Mouse (Mus musculus): Measurements from ENCODE around the gene Cyb561. TPM values are rescaled to one million over a fixed set of nuclear protein-coding genes. Genes with fewer than 3 reads are reported as not detected.

The Cyb561 gene
- polyA plus RNA-seq, 1 experiment: 60.8 TPM

GRCm38 (mm10) chr11:105953402-105953801, 266 bp upstream of the Cyb561 start:
- no peak for DNase-seq (ENCODE audit: extremely low spot score in 1 of 2, low spot score in 1 of 2)

- no peak for DNase-seq (ENCODE audit: extremely low spot score in 1 of 2, low spot score in 1 of 2)
Measured at GRCm38 (mm10) chr11:105952111-105952510, 1.0 kb downstream of the Cyb561 start.

DNA sequence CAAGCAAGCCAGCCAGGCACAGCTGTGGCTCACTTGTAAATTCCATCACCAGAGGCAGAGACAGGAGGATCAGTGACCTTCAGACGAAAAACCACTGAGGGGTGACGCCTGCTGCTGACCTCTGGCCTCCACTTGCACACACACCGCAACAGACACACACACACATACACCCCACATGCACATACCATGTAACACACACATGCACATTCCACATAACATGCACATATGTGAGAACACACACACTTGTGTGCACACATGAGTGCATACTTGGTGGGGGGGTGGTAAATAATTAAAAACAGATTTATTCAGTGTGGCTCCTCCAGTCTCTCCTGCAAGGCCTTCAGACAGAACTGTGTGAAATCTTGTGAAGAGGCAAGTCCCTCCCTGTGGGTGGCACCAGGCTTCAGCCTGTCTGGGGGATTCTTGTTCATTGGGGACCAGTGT, 1.5 kb downstream of the Cyb561 start:
- no peak for DNase-seq (ENCODE audit: extremely low spot score in 1 of 2, low spot score in 1 of 2)

GRCm38 (mm10) chr11:105950519-105950918, 2.6 kb downstream of the Cyb561 start:
- DNase-seq (ENCODE audit: extremely low spot score in 1 of 2, low spot score in 1 of 2): no peak

DNA sequence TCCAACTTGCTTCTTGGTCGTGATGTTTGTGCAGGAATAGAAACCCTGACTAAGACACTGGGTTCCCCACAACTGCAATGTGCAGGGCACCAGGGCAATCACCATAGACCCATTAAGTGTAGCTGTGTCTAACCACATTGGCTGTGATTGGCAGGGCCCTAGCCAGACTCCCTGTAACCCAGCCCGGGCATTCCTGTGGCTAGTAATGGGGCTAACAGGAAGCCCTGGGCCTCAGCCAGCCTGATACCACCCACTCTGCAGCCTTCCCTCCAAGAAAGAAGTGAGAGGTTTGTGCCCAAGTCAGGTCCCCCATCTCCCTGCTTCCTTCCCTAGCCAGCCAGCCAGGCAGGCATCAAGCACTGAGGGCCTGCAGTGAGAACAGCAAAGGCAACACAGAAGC, 4.9 kb downstream of the Cyb561 start:
- no peak for DNase-seq (ENCODE audit: extremely low spot score in 1 of 2, low spot score in 1 of 2)

DNA sequence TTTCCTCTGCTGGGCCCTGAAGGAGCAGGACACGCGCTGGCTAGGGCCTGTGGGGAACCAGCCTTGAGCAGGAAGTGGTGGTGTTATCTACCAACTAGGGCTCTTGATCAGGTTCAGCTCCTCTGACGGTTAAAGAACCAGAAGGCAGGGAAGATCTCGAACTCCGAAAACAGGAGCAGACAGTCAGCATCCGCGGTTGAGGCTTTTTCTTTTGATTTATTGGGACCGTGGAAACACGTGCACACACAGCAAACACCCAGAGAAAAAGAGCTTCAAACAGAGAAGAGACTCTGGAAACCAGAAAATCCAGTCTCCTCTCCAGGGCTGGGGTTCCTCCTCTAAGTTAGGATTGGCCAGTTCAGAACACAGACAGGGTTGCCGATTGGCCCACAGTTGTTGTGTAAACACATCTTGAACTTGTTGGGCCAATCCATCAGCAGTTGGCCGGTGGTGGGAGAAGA, 6.4 kb downstream of the Cyb561 start:
- DNase-seq (ENCODE audit: extremely low spot score in 1 of 2, low spot score in 1 of 2): no peak

GRCm38 (mm10) chr11:105944770-105945672, 8.1 kb downstream of the Cyb561 start:
- no peak for DNase-seq (ENCODE audit: extremely low spot score in 1 of 2, low spot score in 1 of 2)

DNA sequence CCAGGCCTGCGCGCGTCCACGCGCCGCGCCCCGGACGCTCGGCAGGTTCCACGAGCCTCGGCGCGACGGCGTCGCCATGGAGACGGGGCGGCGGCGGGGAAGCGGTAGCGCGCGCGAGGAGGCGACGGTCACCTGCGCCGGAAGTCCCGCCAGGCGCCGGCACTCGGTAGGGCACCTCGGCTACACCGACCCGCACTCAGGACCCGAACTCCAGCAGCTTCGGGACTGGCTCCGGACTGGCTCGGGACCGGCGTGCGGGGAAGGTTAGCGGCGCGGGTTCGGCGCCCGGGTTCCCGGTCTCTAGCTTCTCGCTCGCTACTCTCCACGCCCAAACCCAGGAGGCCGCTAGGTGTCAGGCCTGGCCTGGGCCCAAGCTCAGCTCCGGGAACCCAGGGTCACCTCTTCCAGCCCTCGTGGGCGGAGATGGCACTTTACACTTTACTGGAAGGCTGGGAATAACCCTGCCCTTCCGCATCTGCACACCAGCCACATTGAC, 9.0 kb downstream of the Cyb561 start:
- DNase-seq (ENCODE audit: extremely low spot score in 1 of 2, low spot score in 1 of 2): peak in 1 of 2 experiments; percentile 72

- DNase-seq (ENCODE audit: extremely low spot score in 1 of 2, low spot score in 1 of 2): no peak
Measured at GRCm38 (mm10) chr11:105943133-105944102, 9.7 kb downstream of the Cyb561 start.

GRCm38 (mm10) chr11:105941973-105942372, 11.2 kb downstream of the Cyb561 start:
- DNase-seq (ENCODE audit: extremely low spot score in 1 of 2, low spot score in 1 of 2): no peak

- DNase-seq (ENCODE audit: extremely low spot score in 1 of 2, low spot score in 1 of 2): no peak
Measured at GRCm38 (mm10) chr11:105938771-105939170, 14.4 kb downstream of the Cyb561 start.

- no peak for DNase-seq (ENCODE audit: extremely low spot score in 1 of 2, low spot score in 1 of 2)
Measured at GRCm38 (mm10) chr11:105936974-105937373, 16.2 kb downstream of the Cyb561 start.

DNA sequence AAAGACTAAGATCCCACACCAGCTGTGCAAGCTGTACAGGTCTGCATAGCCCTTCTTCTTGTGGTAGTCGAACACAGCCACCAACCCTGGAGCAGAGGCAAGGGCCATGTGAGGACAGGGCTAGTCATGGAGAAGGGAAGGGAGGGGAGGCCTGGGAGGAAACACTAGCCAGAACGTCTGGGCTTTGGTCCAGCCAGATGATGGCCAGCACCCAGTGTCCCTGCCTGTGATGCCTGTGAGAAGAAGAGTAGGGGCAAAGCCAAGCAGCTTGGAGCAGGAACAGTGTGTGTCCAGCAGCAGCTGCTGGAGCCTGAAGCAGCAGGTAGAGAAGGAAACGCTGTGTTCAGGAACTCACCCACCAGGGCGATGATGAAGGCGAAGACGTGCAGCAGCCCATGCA, 16.9 kb downstream of the Cyb561 start:
- DNase-seq (ENCODE audit: extremely low spot score in 1 of 2, low spot score in 1 of 2): no peak

DNA sequence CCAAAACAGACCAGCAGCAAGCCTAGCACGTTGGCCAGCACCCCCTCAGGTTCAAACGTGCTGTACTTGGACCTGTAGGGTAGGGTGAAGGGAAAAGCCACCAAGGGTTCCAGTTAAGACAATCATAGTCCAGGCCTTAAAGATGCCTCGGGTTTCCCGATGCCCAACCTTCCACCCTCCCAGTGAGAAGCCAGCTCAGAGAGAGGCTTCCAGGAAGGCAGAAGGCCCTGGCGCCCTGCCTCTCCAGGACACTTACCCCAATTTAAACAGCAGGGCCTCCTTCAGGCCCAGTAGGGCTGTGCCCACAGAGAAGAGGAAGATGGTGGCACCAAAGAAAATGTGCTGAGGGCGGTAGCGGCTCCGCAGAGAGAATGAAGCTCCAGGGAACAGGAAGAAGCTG, 17.6 kb downstream of the Cyb561 start:
- DNase-seq (ENCODE audit: extremely low spot score in 1 of 2, low spot score in 1 of 2): no peak

- DNase-seq (ENCODE audit: extremely low spot score in 1 of 2, low spot score in 1 of 2): no peak
Measured at GRCm38 (mm10) chr11:105934816-105935215, 18.3 kb downstream of the Cyb561 start.

GRCm38 (mm10) chr11:105934303-105934711, 18.8 kb downstream of the Cyb561 start:
- DNase-seq (ENCODE audit: extremely low spot score in 1 of 2, low spot score in 1 of 2): no peak

DNA sequence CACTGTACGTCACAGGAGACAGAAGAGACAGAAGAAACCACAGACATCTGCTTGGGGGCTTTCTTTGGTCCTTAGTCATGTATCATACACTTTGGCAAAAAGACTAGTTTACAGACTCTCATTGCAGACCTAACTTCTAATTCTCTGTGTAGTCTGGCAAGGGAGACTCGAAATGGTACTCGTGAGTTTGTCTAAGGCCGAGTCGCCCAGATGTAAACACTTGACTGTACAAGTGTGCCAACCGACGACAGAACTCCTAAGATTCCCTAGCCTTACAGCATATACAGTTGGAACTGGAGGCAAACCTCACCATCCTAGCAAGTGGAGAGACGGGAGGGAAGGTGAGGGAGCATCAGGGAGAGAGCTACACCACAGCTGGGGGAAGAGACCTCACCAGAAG, 19.4 kb downstream of the Cyb561 start:
- DNase-seq (ENCODE audit: extremely low spot score in 1 of 2, low spot score in 1 of 2): no peak

DNA sequence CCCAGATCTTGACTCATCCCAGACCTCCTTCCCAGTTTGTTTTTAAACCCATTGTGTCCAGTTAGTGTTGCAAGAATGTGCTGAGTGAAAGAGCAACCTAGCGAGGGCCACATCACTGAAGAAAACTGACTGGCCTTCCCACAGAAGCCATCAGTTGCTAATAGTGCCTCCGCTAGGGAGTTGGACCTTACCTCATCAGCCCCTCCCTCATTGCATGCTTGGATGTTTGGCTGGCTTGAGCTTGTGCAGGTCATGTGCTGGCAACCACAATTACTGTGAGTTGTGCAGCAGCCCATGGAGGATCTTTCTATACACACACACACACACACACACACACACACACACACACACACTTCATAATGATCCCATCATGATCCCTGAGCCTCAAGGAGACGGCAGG, 21.8 kb downstream of the Cyb561 start:
- DNase-seq (ENCODE audit: extremely low spot score in 1 of 2, low spot score in 1 of 2): no peak

- DNase-seq (ENCODE audit: extremely low spot score in 1 of 2, low spot score in 1 of 2): no peak
Measured at GRCm38 (mm10) chr11:105928171-105928570, 25.0 kb downstream of the Cyb561 start.

DNA sequence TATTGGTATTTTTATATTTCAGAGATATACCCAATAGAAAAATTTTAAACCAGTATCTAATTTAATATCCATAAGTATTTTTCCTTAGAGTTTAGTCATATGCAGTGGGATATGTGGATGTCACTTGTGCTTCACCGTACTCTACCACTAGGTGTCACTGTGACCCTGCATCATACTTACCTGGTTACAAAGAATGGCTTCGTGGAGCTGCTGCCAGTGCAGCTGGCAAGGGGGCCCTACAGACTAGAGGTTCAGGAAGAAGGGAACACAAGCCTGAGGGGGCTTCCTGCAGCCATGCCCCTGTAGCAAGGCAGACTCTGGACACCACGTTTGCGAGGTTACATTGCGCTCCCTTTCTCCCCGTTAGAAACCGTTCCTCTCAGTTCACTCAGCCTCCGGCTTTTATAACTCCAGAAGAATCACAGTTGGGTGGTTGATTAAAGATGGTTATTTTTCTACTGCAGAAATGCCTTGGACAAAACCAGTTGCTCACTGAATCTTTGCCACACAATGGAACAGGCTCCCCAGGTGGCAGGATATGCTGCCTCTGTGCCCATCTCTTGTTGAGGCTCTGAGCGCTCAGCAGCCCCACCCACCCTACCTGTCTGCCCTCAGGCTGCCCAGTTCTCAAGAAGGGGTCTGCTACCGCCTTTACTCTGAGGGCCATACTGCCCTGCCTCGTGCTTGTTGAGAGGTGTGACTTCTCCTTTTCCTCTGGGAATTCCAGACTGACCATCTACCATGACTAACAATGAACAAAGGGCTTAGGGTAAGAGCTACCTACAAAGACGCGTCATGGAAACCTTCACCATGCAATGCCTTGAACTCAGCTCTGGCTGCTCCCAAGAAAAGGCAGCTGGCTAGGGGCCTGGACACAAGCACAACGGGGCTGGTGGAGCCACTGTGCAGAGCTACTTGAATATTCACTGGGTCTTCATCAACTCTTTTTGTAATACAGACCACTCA, 25.8 kb downstream of the Cyb561 start:
- DNase-seq (ENCODE audit: extremely low spot score in 1 of 2, low spot score in 1 of 2): peak; percentile 42 to 90
